Mouse (Mus musculus) MEL (cell line): ENCODE measurements at regions not wholly inside any gene's neighbourhood (a gene's known extent, or its start where the extent isn't known, plus 50 kb on each side); places are given as distances from the start of the nearest gene placed in this dataset.

Experiments
- CHD1 ChIP-seq: IDR thresholded peaks from 2 replicates; pipeline ENCODE4 v1.6.1; 2012; ENCODE audit warnings: low read depth, mild to moderate bottlenecking, inconsistent platforms, low read length, improper control_type of control experiment
- TAL1 ChIP-seq: IDR thresholded peaks from 2 replicates; pipeline ENCODE4 v1.6.1; 2012; ENCODE audit warnings: mild to moderate bottlenecking, inconsistent platforms, low read length, moderate library complexity, mixed read lengths
- UBTF ChIP-seq: IDR thresholded peaks from 2 replicates; pipeline ENCODE4 v1.6.1; 2012; ENCODE audit warnings: low read depth, mild to moderate bottlenecking, inconsistent platforms, low read length, improper control_type of control experiment, moderate library complexity, borderline replicate concordance; ENCODE audit not compliant: insufficient read depth

DNA sequence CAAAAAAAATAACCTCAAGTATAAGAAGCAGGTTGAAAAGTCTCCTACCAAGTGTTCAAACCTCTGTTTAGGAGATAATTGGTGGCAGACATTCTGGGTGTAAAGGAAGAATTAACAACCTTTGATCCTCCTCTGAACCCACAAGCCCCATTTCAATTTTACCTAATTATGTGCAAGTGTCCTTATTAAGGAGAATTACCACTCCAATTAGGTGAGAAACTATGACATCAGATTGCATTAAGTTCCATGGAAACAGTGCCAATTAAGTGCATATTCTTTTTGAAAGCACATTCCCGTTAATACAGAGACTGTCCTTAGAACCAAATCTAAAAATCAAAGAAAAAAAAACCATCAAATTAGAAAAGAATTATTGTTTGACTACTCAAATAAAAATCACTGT is 366.0 kb upstream of the 4921530L21Rik start:
- TF ChIP-seq UBTF (no peak), TAL1 (no peak), CHD1 (no peak)
